Comparison of ENCODE assay signal across 7 mouse cellular contexts in the genomic region with DNA sequence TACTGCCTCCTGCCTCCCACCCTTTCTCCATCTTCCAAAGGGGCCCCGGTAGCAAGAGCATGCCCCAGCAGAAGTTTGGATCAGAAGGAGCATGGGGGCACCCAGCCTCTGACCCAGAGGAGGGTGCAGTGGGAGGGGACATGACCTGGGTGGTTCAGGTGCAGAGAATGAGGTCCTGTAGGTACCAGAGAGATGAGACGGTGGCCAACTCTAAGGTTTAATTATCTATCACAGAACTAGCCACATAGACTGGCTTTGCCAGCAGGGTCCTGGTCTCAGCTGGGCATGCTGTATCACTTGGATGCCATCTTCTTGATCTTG. TPM values are rescaled to one million over a fixed set of nuclear protein-coding genes. Genes with fewer than 3 reads are reported as not detected.
DNase-seq lines count a peak whose midpoint lies in the region; ATAC-seq lines count a peak whose summit lies in the region.

No protein-coding gene starts in this region.

- no peak overlapping the region for H3K27ac ChIP-seq in lung, embryonic 16.5 days (ENCODE audit: low read length)
- no peak overlapping the region for H3K27ac ChIP-seq in forebrain, embryonic 15.5 days (replicated peaks)
- H3K27ac ChIP-seq in limb, embryonic 15.5 days, result no peak overlapping the region
- H3K27ac ChIP-seq in stomach, embryonic 15.5 days, result no peak overlapping the region

- no peak overlapping the region for H3K9ac ChIP-seq in lung, embryonic 16.5 days (ENCODE audit: low read length)
- H3K9ac ChIP-seq in forebrain, embryonic 15.5 days (replicated peaks), result 0 out of 2 replicates have a peak overlapping the region, but pooled peaks have one; percentile 1
- H3K9ac ChIP-seq in limb, embryonic 15.5 days, result no peak overlapping the region
- H3K9ac ChIP-seq in stomach, embryonic 15.5 days, result peak overlapping the region; percentile 23; the same call in 1 of the 2 replicates

- peaks cover 3% of the 10 kb centered on the region; the same call in 1 of the 2 replicates for H3K36me3 ChIP-seq in lung, embryonic 16.5 days (ENCODE audit: control insufficient read depth, insufficient read depth, low read length)
- H3K36me3 ChIP-seq in forebrain, embryonic 15.5 days, result peaks cover 10% of the 10 kb centered on the region
- peaks cover 5% of the 10 kb centered on the region for H3K36me3 ChIP-seq in limb, embryonic 15.5 days
- peaks cover 3% of the 10 kb centered on the region; the same call in 1 of the 2 replicates for H3K36me3 ChIP-seq in stomach, embryonic 15.5 days

- peak overlapping the region; percentile 53 for H3K4me3 ChIP-seq in lung, embryonic 16.5 days (ENCODE audit: low read length)
- H3K4me3 ChIP-seq in forebrain, embryonic 15.5 days, result no peak overlapping the region
- peak overlapping the region; percentile 37 for H3K4me3 ChIP-seq in limb, embryonic 15.5 days
- peak overlapping the region; percentile 49 for H3K4me3 ChIP-seq in stomach, embryonic 15.5 days (replicated peaks)

- no peaks in the 10 kb centered on the region for H3K9me3 ChIP-seq in lung, embryonic 16.5 days (ENCODE audit: control insufficient read depth, low read length)
- no peaks in the 10 kb centered on the region for H3K9me3 ChIP-seq in forebrain, embryonic 15.5 days
- no peaks in the 10 kb centered on the region for H3K9me3 ChIP-seq in limb, embryonic 15.5 days
- no peaks in the 10 kb centered on the region for H3K9me3 ChIP-seq in stomach, embryonic 15.5 days

- H3K27me3 ChIP-seq in lung, embryonic 16.5 days (ENCODE audit: control insufficient read depth, insufficient read depth, low read depth, low read length), result peaks cover 2% of the 10 kb centered on the region; the same call in 1 of the 2 replicates
- H3K27me3 ChIP-seq in forebrain, embryonic 15.5 days, result peaks cover 18% of the 10 kb centered on the region; the same call in 1 of the 2 replicates
- peaks cover 41% of the 10 kb centered on the region for H3K27me3 ChIP-seq in limb, embryonic 15.5 days
- no peaks in the 10 kb centered on the region for H3K27me3 ChIP-seq in stomach, embryonic 15.5 days (replicated peaks)

- 30% methylated on average over 2 of the region's 2 CpGs for WGBS in lung, embryonic 16.5 days
- 34% methylated on average over 2 of the region's 2 CpGs for WGBS in forebrain, embryonic 15.5 days
- 26% methylated on average over 2 of the region's 2 CpGs for WGBS in limb, embryonic 15.5 days
- WGBS in stomach, embryonic 15.5 days, result 22% methylated on average over 2 of the region's 2 CpGs

- DNase-seq in lung, adult 18-20 months, result no peak
- no peak for DNase-seq in cerebellum, postnatal 14 days
- DNase-seq in spleen, postnatal 14 days (ENCODE audit: low spot score in 2 of 2), result no peak

- H3K4me2 ChIP-seq in lung, embryonic 16.5 days (ENCODE audit: low read depth, low read length), result peak overlapping the region; percentile 79
- peak overlapping the region; percentile 43 for H3K4me2 ChIP-seq in forebrain, embryonic 15.5 days (replicated peaks)
- peak overlapping the region; percentile 52 for H3K4me2 ChIP-seq in limb, embryonic 15.5 days
- H3K4me2 ChIP-seq in stomach, embryonic 15.5 days, result peak overlapping the region; percentile 77

- H3K4me1 ChIP-seq in lung, embryonic 16.5 days (replicated peaks; ENCODE audit: control insufficient read depth, insufficient read depth, low read length), result peaks cover 12% of the 10 kb centered on the region
- H3K4me1 ChIP-seq in forebrain, embryonic 15.5 days, result peaks cover 11% of the 10 kb centered on the region
- H3K4me1 ChIP-seq in limb, embryonic 15.5 days, result peaks cover 32% of the 10 kb centered on the region
- H3K4me1 ChIP-seq in stomach, embryonic 15.5 days, result peaks cover 37% of the 10 kb centered on the region

- ATAC-seq in lung, embryonic 16.5 days (ENCODE audit: low read depth), result no peak
- ATAC-seq in forebrain, embryonic 15.5 days (replicated peaks), result no peak
- ATAC-seq in limb, embryonic 15.5 days (ENCODE audit: insufficient number of reproducible peaks, low FRiP score, low TSS enrichment, low read depth), result no peak
- no peak for ATAC-seq in stomach, embryonic 15.5 days (ENCODE audit: insufficient read depth, low FRiP score, low read depth)

RNA-seq across cellular contexts. Expression of gene Smim1, which starts 0.4 kb away (rescaled TPM):
- 42.5 and 44.7 TPM in 2 replicates for polyA plus RNA-seq in lung, embryonic 16.5 days (2015; fragmentation: Nextera tagmentation; extraction: Ambion mirVana)
- polyA plus RNA-seq in forebrain, embryonic 15.5 days (2015; fragmentation: Nextera tagmentation; extraction: Ambion mirVana), result 3.6 and 3.8 TPM in 2 replicates
- polyA plus RNA-seq in limb, embryonic 15.5 days (2015; fragmentation: Nextera tagmentation; extraction: Ambion mirVana), result 17.6 and 24.6 TPM in 2 replicates
- 62.3 and 73.8 TPM in 2 replicates for polyA plus RNA-seq in stomach, embryonic 15.5 days (2015; fragmentation: Nextera tagmentation; extraction: Ambion mirVana)

RNA-seq across cellular contexts. Expression of gene Lrrc47, which starts 14.9 kb away (rescaled TPM):
- 12.2 and 12.8 TPM in 2 replicates for polyA plus RNA-seq in lung, embryonic 16.5 days (2015; fragmentation: Nextera tagmentation; extraction: Ambion mirVana)
- polyA plus RNA-seq in forebrain, embryonic 15.5 days (2015; fragmentation: Nextera tagmentation; extraction: Ambion mirVana), result 25.8 TPM in 2 replicates
- polyA plus RNA-seq in limb, embryonic 15.5 days (2015; fragmentation: Nextera tagmentation; extraction: Ambion mirVana), result 14.7 and 17.1 TPM in 2 replicates
- 20.9 and 23.5 TPM in 2 replicates for polyA plus RNA-seq in stomach, embryonic 15.5 days (2015; fragmentation: Nextera tagmentation; extraction: Ambion mirVana)

RNA-seq across cellular contexts. Expression of gene Ccdc27, which starts 16.1 kb away (rescaled TPM):
- polyA plus RNA-seq in lung, embryonic 16.5 days (2015; fragmentation: Nextera tagmentation; extraction: Ambion mirVana), result not detected in 2 replicates
- not detected in 2 replicates for polyA plus RNA-seq in forebrain, embryonic 15.5 days (2015; fragmentation: Nextera tagmentation; extraction: Ambion mirVana)
- not detected in 2 replicates for polyA plus RNA-seq in limb, embryonic 15.5 days (2015; fragmentation: Nextera tagmentation; extraction: Ambion mirVana)
- polyA plus RNA-seq in stomach, embryonic 15.5 days (2015; fragmentation: Nextera tagmentation; extraction: Ambion mirVana), result 0.14 TPM in 1 of 2 replicates, not detected in the other

RNA-seq across cellular contexts. Expression of gene Cep104, which starts 51.4 kb away (rescaled TPM):
- 16.1 and 17.3 TPM in 2 replicates for polyA plus RNA-seq in lung, embryonic 16.5 days (2015; fragmentation: Nextera tagmentation; extraction: Ambion mirVana)
- 20.0 and 21.7 TPM in 2 replicates for polyA plus RNA-seq in forebrain, embryonic 15.5 days (2015; fragmentation: Nextera tagmentation; extraction: Ambion mirVana)
- 13.7 and 16.1 TPM in 2 replicates for polyA plus RNA-seq in limb, embryonic 15.5 days (2015; fragmentation: Nextera tagmentation; extraction: Ambion mirVana)
- polyA plus RNA-seq in stomach, embryonic 15.5 days (2015; fragmentation: Nextera tagmentation; extraction: Ambion mirVana), result 14.1 and 15.8 TPM in 2 replicates

RNA-seq across cellular contexts. Expression of gene Dffb, which starts 51.5 kb away (rescaled TPM):
- 12.4 and 13.6 TPM in 2 replicates for polyA plus RNA-seq in lung, embryonic 16.5 days (2015; fragmentation: Nextera tagmentation; extraction: Ambion mirVana)
- polyA plus RNA-seq in forebrain, embryonic 15.5 days (2015; fragmentation: Nextera tagmentation; extraction: Ambion mirVana), result 11.8 and 12.8 TPM in 2 replicates
- 11.4 and 12.6 TPM in 2 replicates for polyA plus RNA-seq in limb, embryonic 15.5 days (2015; fragmentation: Nextera tagmentation; extraction: Ambion mirVana)
- 11.5 and 13.8 TPM in 2 replicates for polyA plus RNA-seq in stomach, embryonic 15.5 days (2015; fragmentation: Nextera tagmentation; extraction: Ambion mirVana)

Comparison
In these comparisons a context has a peak if more than half of its experiments do, and no peak if none do; other contexts are left out.
1. H3K9ac ChIP-seq: peak in forebrain, embryonic 15.5 days (single experiment) and stomach, embryonic 15.5 days (single experiment); none in lung, embryonic 16.5 days (single experiment) and limb, embryonic 15.5 days (single experiment).
2. Peak in every context shown above with its lines, with median percentiles within 50 percentile points of each other: H3K4me2 ChIP-seq.